8 mouse cellular contexts compared by ENCODE assay signal in the genomic region with DNA sequence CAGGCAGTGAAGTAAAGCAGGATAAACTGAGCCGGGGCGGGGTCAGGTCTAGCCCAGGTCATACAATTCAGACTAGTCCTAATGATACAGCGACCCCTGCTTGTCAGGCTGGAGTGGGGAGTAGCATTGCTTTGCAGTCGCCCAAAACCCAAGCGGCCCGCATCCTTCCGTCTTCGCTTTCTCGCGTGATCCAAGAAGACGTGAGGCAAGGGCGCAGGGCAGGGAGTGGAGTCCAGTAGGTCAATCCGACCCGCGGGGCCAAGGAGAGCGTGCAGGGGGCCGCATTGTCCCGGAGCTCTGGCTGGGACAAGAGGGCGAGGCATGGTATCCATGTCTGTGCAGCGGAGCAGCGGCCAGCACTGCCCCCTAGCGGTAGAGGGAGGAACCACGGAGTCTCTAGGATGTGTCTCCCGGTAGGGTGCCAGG. TPM values are rescaled to one million over a fixed set of nuclear protein-coding genes. Genes with fewer than 3 reads are reported as not detected.
DNase-seq lines count a peak whose midpoint lies in the region; ATAC-seq lines count a peak whose summit lies in the region.

No protein-coding gene starts in this region.

- H3K9me3 ChIP-seq in hindbrain, embryonic 14.5 days (ENCODE audit: control insufficient read depth, low read length) = no peaks in the 10 kb centered on the region

- WGBS in hindbrain, embryonic 14.5 days = under 1% methylated on average over 24 of the region's 24 CpGs

- DNase-seq in T-cell, adult 2 months (ENCODE audit: low spot score) = peak; percentile 86
- peak; percentile 98 for DNase-seq in cerebellum, postnatal 25 days
- peak; percentile 89 to 91 for DNase-seq in frontal cortex, postnatal 25 days (ENCODE audit: low spot score in 2 of 2)
- DNase-seq in hindbrain, embryonic 14.5 days (ENCODE audit: low spot score) = peak; percentile 89
- peak; percentile 87 to 88 for DNase-seq in layer of hippocampus, postnatal 36 days
- peak; percentile 92 for DNase-seq in lung, postnatal 25 days (ENCODE audit: low spot score)
- peak; percentile 62 for DNase-seq in retina, adult 2 months (ENCODE audit: low read depth, low spot score)
- DNase-seq in thymus, postnatal 25 days = peak; percentile 94

- 0 out of 2 replicates have a peak overlapping the region, but pooled peaks have one; percentile 52 for H3K27ac ChIP-seq in hindbrain, embryonic 14.5 days

- peak; percentile 84 for ATAC-seq in hindbrain, embryonic 14.5 days (ENCODE audit: low FRiP score)

- peak overlapping the region; percentile 58 for H3K9ac ChIP-seq in hindbrain, embryonic 14.5 days

- peak overlapping the region; percentile 40 for H3K4me3 ChIP-seq in hindbrain, embryonic 14.5 days (replicated peaks; ENCODE audit: low read length)

- H3K4me2 ChIP-seq in hindbrain, embryonic 14.5 days (replicated peaks) = peak overlapping the region; percentile 58

- H3K27me3 ChIP-seq in hindbrain, embryonic 14.5 days (ENCODE audit: control insufficient read depth, insufficient read depth, low read length) = no peaks in the 10 kb centered on the region

- H3K4me1 ChIP-seq in hindbrain, embryonic 14.5 days (replicated peaks; ENCODE audit: control insufficient read depth, insufficient read depth, low read length) = no peaks in the 10 kb centered on the region

- no peaks in the 10 kb centered on the region for H3K36me3 ChIP-seq in hindbrain, embryonic 14.5 days (replicated peaks; ENCODE audit: control insufficient read depth, insufficient read depth)

RNA-seq across cellular contexts. Expression of gene Ankrd9, which starts 13.3 kb away (rescaled TPM):
- 7.1 and 10.2 TPM in 2 replicates for polyA plus RNA-seq in hindbrain, embryonic 14.5 days (2014; fragmentation: Nextera tagmentation; extraction: Ambion mirVana)
- 10 to 100 TPM; 12.8 to 14.4 TPM for total RNA-seq in layer of hippocampus, postnatal 36 days (2021)

RNA-seq across cellular contexts. Expression of gene Rcor1, which starts 47.0 kb away (rescaled TPM):
- polyA plus RNA-seq in hindbrain, embryonic 14.5 days (2014; fragmentation: Nextera tagmentation; extraction: Ambion mirVana) = 6.6 and 6.8 TPM in 2 replicates
- total RNA-seq in layer of hippocampus, postnatal 36 days (2021) = 10 to 100 TPM; 18.2 to 18.3 TPM

Comparison
In these comparisons a context has a peak if more than half of its experiments do, and no peak if none do; other contexts are left out.
1. Peak in every context shown above with its lines: DNase-seq, ATAC-seq, H3K4me3 ChIP-seq and H3K27ac ChIP-seq.